Mouse (Mus musculus): Measurements from ENCODE around the gene Tldc2. TPM values are rescaled to one million over a fixed set of nuclear protein-coding genes. Genes with fewer than 3 reads are reported as not detected.

Tldc2 gene
- total and polyA plus RNA-seq, 2 experiments from 2014 or later: not detected

DNA sequence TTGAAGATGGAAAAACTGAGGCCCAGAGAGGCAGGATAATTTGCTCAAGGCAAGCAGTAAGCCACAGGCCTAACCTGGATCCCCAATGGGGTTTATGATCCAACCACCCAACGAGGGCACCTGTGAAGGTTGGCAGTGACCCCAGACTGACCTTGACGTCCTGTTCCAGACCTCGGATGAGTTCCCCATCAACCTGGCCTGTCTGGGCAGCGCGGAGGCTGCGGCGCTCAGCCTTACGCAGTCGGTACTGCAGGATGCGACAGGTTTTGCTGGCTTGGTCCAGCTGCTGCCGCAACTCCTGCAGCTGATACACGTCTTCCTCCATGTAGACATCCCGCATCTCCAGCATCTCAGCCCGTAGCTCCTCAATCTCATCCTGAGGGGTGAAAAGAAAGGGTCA lies 26.8 kb upstream of the Tldc2 start:
- no peak for ATAC-seq
- H3K27ac ChIP-seq (ENCODE audit: low read depth, low read length): no peak overlapping the region
- 93% methylated on average over 14 of the region's 14 CpGs for WGBS

DNA sequence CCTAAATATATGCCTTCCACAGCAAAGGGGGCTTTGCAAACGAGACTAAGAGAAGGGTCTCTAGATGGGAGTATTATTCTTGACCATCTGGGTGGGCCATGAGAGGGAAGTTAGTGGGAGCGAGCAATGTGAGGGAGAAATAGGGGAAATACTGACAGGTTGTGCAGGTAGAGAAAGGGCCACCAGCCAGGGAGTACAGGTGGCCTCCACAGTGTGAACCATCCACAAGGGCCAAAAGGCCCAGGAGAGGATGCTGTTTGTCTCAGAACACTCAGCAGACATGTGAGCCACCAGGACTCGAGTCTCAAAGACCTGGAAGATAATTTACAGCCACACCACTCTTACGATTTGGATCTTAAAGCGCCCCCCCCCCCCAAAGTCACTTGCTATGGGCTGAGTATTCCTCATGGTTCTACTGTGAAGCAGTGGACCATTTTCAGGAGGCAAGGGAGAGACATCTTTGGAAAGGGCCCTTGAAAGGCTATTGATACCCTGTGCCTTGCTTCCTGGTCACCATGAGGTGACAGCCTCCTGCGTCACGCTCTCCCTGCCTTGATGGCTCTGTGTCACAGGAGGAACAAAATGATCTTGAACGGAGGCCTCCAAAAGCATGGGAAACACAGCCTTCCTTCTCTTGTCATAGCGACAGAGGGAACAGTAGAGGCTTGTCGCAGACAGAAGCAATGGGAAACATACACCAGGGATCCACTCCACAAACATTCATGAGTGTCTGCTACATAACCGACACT lies 26.1 kb upstream of the Tldc2 start:
- peaks cover 23% of the 10 kb centered on the region for H3K4me1 ChIP-seq (ENCODE audit: insufficient read depth)
- H3K4me3 ChIP-seq (ENCODE audit: low read depth, low read length): no peak overlapping the region
- ATAC-seq (no peak), DNase-seq (no peak)
- 86% methylated on average over 11 of the region's 11 CpGs for WGBS
- no peaks in the 10 kb centered on the region for H3K27me3 ChIP-seq (ENCODE audit: insufficient read depth, low read length)
- TF ChIP-seq CTCF (IDR thresholded peaks at IDR 0.05; ENCODE audit: low read depth): no peak
- H3K9ac ChIP-seq: no peak overlapping the region
- no peaks in the 10 kb centered on the region for H3K9me3 ChIP-seq (ENCODE audit: low read length)
- peaks cover 22% of the 10 kb centered on the region for H3K36me3 ChIP-seq (ENCODE audit: insufficient read depth)
- H3K4me2 ChIP-seq (ENCODE audit: low read depth): no peak overlapping the region
- H3K27ac ChIP-seq (ENCODE audit: low read depth, low read length): no peak overlapping the region

More for the DNA sequence above, 26.8 kb upstream of the Tldc2 start:
- Histone ChIP-seq H3K4me3 (ENCODE audit: low read depth, low read length) (no peak overlapping the region), H3K9me3 (ENCODE audit: low read length) (no peaks in the 10 kb centered on the region), H3K27me3 (ENCODE audit: insufficient read depth, low read length) (no peaks in the 10 kb centered on the region), H3K4me1 (ENCODE audit: insufficient read depth) (peaks cover 21% of the 10 kb centered on the region), H3K9ac (no peak overlapping the region), H3K36me3 (ENCODE audit: insufficient read depth) (peaks cover 22% of the 10 kb centered on the region), H3K4me2 (ENCODE audit: low read depth) (no peak overlapping the region)
- TF ChIP-seq CTCF (IDR thresholded peaks at IDR 0.05; ENCODE audit: low read depth): no peak
- DNase-seq: no peak

DNA sequence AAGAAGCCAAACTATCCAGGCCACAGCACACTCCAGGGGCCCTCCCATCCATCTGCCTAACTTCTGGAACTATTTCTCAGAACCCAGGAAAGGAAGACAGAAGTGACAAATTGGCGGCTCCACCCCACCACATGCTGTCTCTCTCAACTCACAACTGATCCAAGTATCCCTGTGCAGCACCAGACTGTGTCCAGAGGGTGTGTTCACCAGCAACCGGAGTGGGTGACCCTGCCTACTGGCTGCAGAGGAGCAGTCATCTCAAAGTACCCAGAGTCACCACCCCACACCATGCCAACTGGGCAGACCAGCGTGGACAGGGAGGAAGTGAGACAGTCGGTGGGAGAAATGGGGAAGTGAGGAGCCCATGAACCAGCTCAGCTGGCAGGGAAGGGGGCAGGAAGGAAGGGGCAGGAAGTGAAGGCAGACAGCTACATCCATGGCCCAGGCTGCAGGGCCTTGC lies 23.6 kb upstream of the Tldc2 start:
- no peak overlapping the region for H3K4me3 ChIP-seq (ENCODE audit: low read depth, low read length)

GRCm38 (mm10) chr2:157064136-157064535 lies 22.7 kb upstream of the Tldc2 start:
- H3K4me2 ChIP-seq (ENCODE audit: low read depth): no peak overlapping the region
- WGBS: 35% methylated on average over 7 of the region's 7 CpGs
- H3K27ac ChIP-seq (ENCODE audit: low read depth, low read length): 0 out of 2 replicates have a peak overlapping the region, but pooled peaks have one; percentile 45
- H3K4me3 ChIP-seq (ENCODE audit: low read depth, low read length): no peak overlapping the region
- H3K4me1 ChIP-seq (ENCODE audit: insufficient read depth): peaks cover 19% of the 10 kb centered on the region
- no peaks in the 10 kb centered on the region for H3K9me3 ChIP-seq (ENCODE audit: low read length)
- H3K36me3 ChIP-seq (ENCODE audit: insufficient read depth): peaks cover 16% of the 10 kb centered on the region; the same call in 1 of the 2 replicates
- ATAC-seq (peak; percentile 65), DNase-seq (peak; percentile 43)
- no peak for TF ChIP-seq CTCF (IDR thresholded peaks at IDR 0.05; ENCODE audit: low read depth)
- H3K9ac ChIP-seq: no peak overlapping the region
- H3K27me3 ChIP-seq (ENCODE audit: insufficient read depth, low read length): no peaks in the 10 kb centered on the region

More for the DNA sequence above, 23.6 kb upstream of the Tldc2 start:
- H3K4me2 ChIP-seq (ENCODE audit: low read depth): no peak overlapping the region
- no peak for DNase-seq
- no peaks in the 10 kb centered on the region for H3K9me3 ChIP-seq (ENCODE audit: low read length)
- 50% methylated on average over 4 of the region's 4 CpGs for whole genome bisulfite sequencing
- peak; percentile 5; the same call in 1 of the 2 replicates for ATAC-seq
- no peak for TF ChIP-seq CTCF (IDR thresholded peaks at IDR 0.05; ENCODE audit: low read depth)
- peak overlapping the region; percentile 45; the same call in 1 of the 2 replicates for H3K27ac ChIP-seq (ENCODE audit: low read depth, low read length)
- H3K4me1 ChIP-seq (ENCODE audit: insufficient read depth): peaks cover 22% of the 10 kb centered on the region
- H3K27me3 ChIP-seq (ENCODE audit: insufficient read depth, low read length): no peaks in the 10 kb centered on the region
- H3K36me3 ChIP-seq (ENCODE audit: insufficient read depth): peaks cover 18% of the 10 kb centered on the region; the same call in 1 of the 2 replicates
- H3K9ac ChIP-seq: no peak overlapping the region

DNA sequence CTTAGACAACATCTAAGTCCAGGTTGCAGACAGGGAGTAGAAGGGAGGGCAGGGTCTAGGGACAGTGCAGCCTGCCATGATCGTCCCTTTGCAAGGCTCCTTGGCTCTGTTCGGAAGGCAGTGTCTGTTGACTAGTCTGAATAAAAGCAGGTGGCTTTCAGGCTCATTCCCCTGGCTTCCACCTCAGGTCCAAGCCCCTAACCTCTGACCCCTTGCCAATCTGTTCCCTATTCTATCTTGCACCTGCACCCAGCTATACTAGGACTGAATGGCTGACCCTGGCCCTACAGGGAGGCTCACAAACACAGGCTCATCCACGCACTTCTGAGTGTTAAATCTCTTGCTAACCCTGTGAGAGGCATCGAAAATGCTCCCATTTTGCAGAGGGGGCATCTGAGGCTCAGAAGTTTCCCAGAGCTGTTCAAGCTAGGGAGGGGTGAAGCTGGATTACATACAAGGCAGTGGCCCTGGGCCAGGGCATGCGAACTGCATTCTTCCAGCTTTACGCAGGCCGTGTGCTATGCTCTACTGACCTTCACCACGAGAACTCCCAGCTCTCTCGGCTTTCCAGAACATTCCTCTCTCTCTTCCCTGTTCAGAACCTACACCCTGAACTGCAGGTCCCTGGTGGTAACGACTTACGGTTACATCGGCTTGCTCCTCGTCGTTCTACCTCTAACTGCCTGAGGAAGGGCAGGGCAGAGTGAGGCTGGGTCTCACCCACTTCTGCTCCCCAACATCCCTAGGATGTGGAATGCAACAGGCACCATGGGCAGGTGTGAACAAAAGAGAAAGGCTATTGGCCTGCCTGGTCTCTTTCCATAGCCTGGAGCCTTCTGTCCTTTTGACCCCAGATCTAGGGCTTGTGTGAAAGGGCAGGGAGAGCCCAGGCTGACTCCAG lies 21.6 kb upstream of the Tldc2 start:
- Histone ChIP-seq H3K4me3 (ENCODE audit: low read depth, low read length) (no peak overlapping the region), H3K9ac (no peak overlapping the region), H3K4me1 (ENCODE audit: insufficient read depth) (peaks cover 29% of the 10 kb centered on the region), H3K9me3 (ENCODE audit: low read length) (no peaks in the 10 kb centered on the region), H3K27me3 (ENCODE audit: insufficient read depth, low read length) (no peaks in the 10 kb centered on the region), H3K27ac (ENCODE audit: low read depth, low read length) (0 out of 2 replicates have a peak overlapping the region, but pooled peaks have one; percentile 21), H3K36me3 (ENCODE audit: insufficient read depth) (peaks cover 5% of the 10 kb centered on the region; the same call in 1 of the 2 replicates), H3K4me2 (ENCODE audit: low read depth) (no peak overlapping the region)
- 78% methylated on average over 14 of the region's 14 CpGs for WGBS
- ATAC-seq (no peak), DNase-seq (no peak)
- TF ChIP-seq CTCF (IDR thresholded peaks at IDR 0.05; ENCODE audit: low read depth): no peak

DNA sequence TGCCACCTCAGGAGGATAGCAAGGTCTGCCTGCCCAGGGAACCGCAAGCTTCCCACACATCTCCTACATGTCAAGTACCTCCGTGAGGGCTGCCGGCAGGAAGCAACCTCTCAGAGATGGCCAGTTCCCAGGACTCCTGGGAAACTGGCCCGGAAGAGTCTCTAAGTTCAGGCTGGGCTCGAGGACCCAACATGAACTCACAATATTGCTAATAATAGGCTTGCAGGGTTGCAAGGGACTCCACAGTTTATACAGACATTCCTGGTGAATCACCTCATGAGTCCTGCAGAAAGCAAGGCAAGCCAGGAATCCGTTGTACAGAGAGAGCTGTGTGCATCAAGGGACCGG lies 21.0 kb upstream of the Tldc2 start:
- no peak overlapping the region for H3K4me2 ChIP-seq (ENCODE audit: low read depth)
- DNase-seq: no peak
- H3K9ac ChIP-seq: no peak overlapping the region
- peaks cover 35% of the 10 kb centered on the region for H3K4me1 ChIP-seq (ENCODE audit: insufficient read depth)
- TF ChIP-seq CTCF (IDR thresholded peaks at IDR 0.05; ENCODE audit: low read depth): no peak
- H3K27ac ChIP-seq (ENCODE audit: low read depth, low read length): 0 out of 2 replicates have a peak overlapping the region, but pooled peaks have one; percentile 21
- no peaks in the 10 kb centered on the region for H3K27me3 ChIP-seq (ENCODE audit: insufficient read depth, low read length)
- H3K36me3 ChIP-seq (ENCODE audit: insufficient read depth): peaks cover 3% of the 10 kb centered on the region; the same call in 1 of the 2 replicates
- ATAC-seq: no peak
- no peaks in the 10 kb centered on the region for H3K9me3 ChIP-seq (ENCODE audit: low read length)
- 76% methylated on average over 7 of the region's 7 CpGs for WGBS
- no peak overlapping the region for H3K4me3 ChIP-seq (ENCODE audit: low read depth, low read length)
